Mouse (Mus musculus) forebrain, embryonic 14.5 days (tissue): ENCODE results near the gene Galntl5. TPM values are rescaled to one million over a fixed set of nuclear protein-coding genes. Genes with fewer than 3 reads are reported as not detected.
"Not testable (repeated sequence)": the region's sequence is repeated elsewhere in the genome, so short reads cannot be mapped to it uniquely, and the experiment has no call there.

Source experiments
- ATAC-seq: fragments of 200-750 bp; cut with Nextera tagmentation; 2 replicates; pipeline ENCODE4 v1.8.0; 2017; ENCODE audit warnings: mild to moderate bottlenecking, moderate library complexity
- DNase-seq: peaks from one replicate; pipeline ENCODE4 v3.0.0-alpha.2; 2015; ENCODE audit warnings: low spot score
- H3K27ac ChIP-seq: fragments of 300-500 bp; sonication (generic); 2 replicates; pipeline ENCODE4 v1.5.1; 2014; ENCODE audit warnings: low read depth, mild to moderate bottlenecking, control low read depth, low read length, moderate library complexity
- H3K27me3 ChIP-seq: fragments of 300-500 bp; sonication (generic); replicated peaks from 2 replicates; pipeline ENCODE4 v1.6.1; 2014; ENCODE audit warnings: low read length, control low read depth, mixed read lengths; ENCODE audit not compliant: control insufficient read depth, insufficient read depth
- H3K36me3 ChIP-seq: fragments of 300-500 bp; sonication (generic); 2 replicates; pipeline ENCODE4 v1.6.1; 2014; ENCODE audit warnings: low read length, control low read depth; ENCODE audit not compliant: control insufficient read depth, insufficient read depth
- H3K4me1 ChIP-seq: fragments of 300-500 bp; sonication (generic); 2 replicates; pipeline ENCODE4 v1.6.1; 2014; ENCODE audit warnings: antibody characterized with exemption, low read length, control low read depth; ENCODE audit not compliant: control insufficient read depth, insufficient read depth
- H3K4me2 ChIP-seq: fragments of 300-500 bp; sonication (generic); 2 replicates; pipeline ENCODE4 v1.6.1; 2014; ENCODE audit warnings: mild to moderate bottlenecking, control low read depth, low read length
- H3K4me3 ChIP-seq: fragments of 300-500 bp; sonication (generic); 2 replicates; pipeline ENCODE4 v1.5.1; 2014; ENCODE audit warnings: low read depth, low read length, control low read depth
- H3K9ac ChIP-seq: fragments of 300-500 bp; sonication (generic); 2 replicates; pipeline ENCODE4 v1.6.1; 2014; ENCODE audit warnings: mild to moderate bottlenecking, low read length, control low read depth, moderate library complexity
- H3K9me3 ChIP-seq: fragments of 300-500 bp; sonication (generic); replicated peaks from 2 replicates; pipeline ENCODE4 v1.6.1; 2016; ENCODE audit warnings: low read length, control low read depth, mixed read lengths; ENCODE audit not compliant: control insufficient read depth
- WGBS: fragments of 180-500 bp; shearing (Covaris S2); extraction: QIAGEN DNeasy Blood & Tissue Kit; methylation state at CpG from one replicate; pipeline ENCODE4 v1.1.7; 2014; 5-methylcytosine and 5-hydroxymethylcytosine counted together
- polyA plus RNA-seq: library from polyadenylated mRNA; unstranded; fragments of >200 nt; fragmentation: Nextera tagmentation; extraction: Ambion mirVana; gene quantifications from 2 replicates; pipeline ENCODE4 v1.2.1, GENCODE M21; 2014

Gene Galntl5
- polyA plus RNA-seq, 1 experiment from 2014 or later, result not detected

- DNase-seq (no peak), ATAC-seq (no peak)
- H3K36me3 ChIP-seq, result no peaks in the 10 kb centered on the region
- no peaks in the 10 kb centered on the region for H3K9me3 ChIP-seq
- no peak overlapping the region for H3K27ac ChIP-seq
- no peak overlapping the region for H3K4me2 ChIP-seq
- H3K9ac ChIP-seq, result no peak overlapping the region
- no peaks in the 10 kb centered on the region for H3K27me3 ChIP-seq
- H3K4me3 ChIP-seq, result no peak overlapping the region
- 0 out of 2 replicates have a peak, but pooled peaks cover 2% of the 10 kb centered on the region for H3K4me1 ChIP-seq
- WGBS, result 90% methylated on average over 4 of the region's 4 CpGs
Observed at GRCm38 (mm10) chr5:25162981-25163380, 18.3 kb upstream of the Galntl5 start.

GRCm38 (mm10) chr5:25163938-25164337 is 17.3 kb upstream of the Galntl5 start:
- WGBS, result 88% methylated on average over 3 of the region's 3 CpGs
- Histone ChIP-seq H3K4me2 (no peak overlapping the region), H3K4me1 (no peaks in the 10 kb centered on the region), H3K27me3 (no peaks in the 10 kb centered on the region), H3K4me3 (no peak overlapping the region), H3K9me3 (no peaks in the 10 kb centered on the region), H3K36me3 (no peaks in the 10 kb centered on the region), H3K27ac (no peak overlapping the region), H3K9ac (no peak overlapping the region)
- ATAC-seq (no peak), DNase-seq (no peak)

GRCm38 (mm10) chr5:25164341-25164740 is 16.9 kb upstream of the Galntl5 start:
- Histone ChIP-seq H3K27me3 (no peaks in the 10 kb centered on the region), H3K9me3 (no peaks in the 10 kb centered on the region), H3K4me2 (no peak overlapping the region), H3K36me3 (no peaks in the 10 kb centered on the region), H3K9ac (no peak overlapping the region), H3K4me1 (no peaks in the 10 kb centered on the region), H3K27ac (no peak overlapping the region), H3K4me3 (no peak overlapping the region)
- WGBS, result 78% methylated on average over 1 of the region's 1 CpGs
- no peak for DNase-seq
- ATAC-seq, result no peak

GRCm38 (mm10) chr5:25165102-25165788 is 16.0 kb upstream of the Galntl5 start:
- Histone ChIP-seq H3K9me3 (no peaks in the 10 kb centered on the region), H3K27me3 (no peaks in the 10 kb centered on the region), H3K27ac (no peak overlapping the region), H3K9ac (no peak overlapping the region), H3K4me1 (no peaks in the 10 kb centered on the region), H3K4me3 (no peak overlapping the region), H3K4me2 (no peak overlapping the region), H3K36me3 (no peaks in the 10 kb centered on the region)
- ATAC-seq (no peak), DNase-seq (peak; percentile 10)
- WGBS, result 87% methylated on average over 4 of the region's 4 CpGs

- no peak for DNase-seq
- Histone ChIP-seq H3K27me3 (no peaks in the 10 kb centered on the region), H3K9ac (no peak overlapping the region), H3K36me3 (no peaks in the 10 kb centered on the region), H3K4me1 (no peaks in the 10 kb centered on the region), H3K4me2 (no peak overlapping the region), H3K4me3 (no peak overlapping the region), H3K9me3 (no peaks in the 10 kb centered on the region), H3K27ac (no peak overlapping the region)
- ATAC-seq, result no peak
- WGBS, result 74% methylated on average over 3 of the region's 3 CpGs
Observed at GRCm38 (mm10) chr5:25165789-25166135, 15.5 kb upstream of the Galntl5 start.

- DNase-seq (no peak), ATAC-seq (no peak)
- Histone ChIP-seq H3K36me3 (no peaks in the 10 kb centered on the region), H3K9ac (no peak overlapping the region), H3K4me3 (no peak overlapping the region), H3K27ac (no peak overlapping the region), H3K27me3 (no peaks in the 10 kb centered on the region), H3K4me2 (no peak overlapping the region), H3K9me3 (no peaks in the 10 kb centered on the region), H3K4me1 (no peaks in the 10 kb centered on the region)
- WGBS, result 91% methylated on average over 4 of the region's 4 CpGs
Observed at GRCm38 (mm10) chr5:25166665-25167064, 14.6 kb upstream of the Galntl5 start.

- H3K4me3 ChIP-seq, H3K27ac ChIP-seq, ATAC-seq, H3K4me2 ChIP-seq, H3K4me1 ChIP-seq, H3K36me3 ChIP-seq, H3K27me3 ChIP-seq, H3K9me3 ChIP-seq, DNase-seq, H3K9ac ChIP-seq: not testable (repeated sequence)
- WGBS, result 92% methylated on average over 5 of the region's 5 CpGs
Observed at GRCm38 (mm10) chr5:25177937-25178336, 3.3 kb upstream of the Galntl5 start.

- H3K4me3 ChIP-seq, H3K36me3 ChIP-seq, H3K9me3 ChIP-seq, H3K4me1 ChIP-seq, DNase-seq, H3K9ac ChIP-seq, H3K4me2 ChIP-seq, ATAC-seq, H3K27me3 ChIP-seq, H3K27ac ChIP-seq: not testable (repeated sequence)
- 87% methylated on average over 4 of the region's 4 CpGs for WGBS
Observed at GRCm38 (mm10) chr5:25178543-25178942, 2.7 kb upstream of the Galntl5 start.

GRCm38 (mm10) chr5:25179284-25179683 is 2.0 kb upstream of the Galntl5 start:
- no peak overlapping the region for H3K4me2 ChIP-seq
- no peak overlapping the region for H3K4me3 ChIP-seq
- H3K9ac ChIP-seq, result no peak overlapping the region
- no peak overlapping the region for H3K27ac ChIP-seq
- ATAC-seq, result no peak
- H3K4me1 ChIP-seq, result no peaks in the 10 kb centered on the region
- DNase-seq, result no peak
- no peaks in the 10 kb centered on the region for H3K9me3 ChIP-seq
- no peaks in the 10 kb centered on the region for H3K27me3 ChIP-seq
- no peaks in the 10 kb centered on the region for H3K36me3 ChIP-seq
- WGBS, result 94% methylated on average over 4 of the region's 4 CpGs
